Mouse (Mus musculus) effector memory CD4-positive, alpha-beta T cell, adult 7 months (primary cell): ENCODE data around the gene Dstn. TPM values are rescaled to one million over a fixed set of nuclear protein-coding genes. Genes with fewer than 3 reads are reported as not detected.

Source experiments
- polyA plus RNA-seq: library from polyadenylated mRNA; unstranded; fragments of 100-300 nt; shearing (Covaris generic); gene quantifications from one replicate; pipeline ENCODE4 v1.2.1, GENCODE M21; 2017

The Dstn gene
- 24.5 TPM for polyA plus RNA-seq

DNA sequence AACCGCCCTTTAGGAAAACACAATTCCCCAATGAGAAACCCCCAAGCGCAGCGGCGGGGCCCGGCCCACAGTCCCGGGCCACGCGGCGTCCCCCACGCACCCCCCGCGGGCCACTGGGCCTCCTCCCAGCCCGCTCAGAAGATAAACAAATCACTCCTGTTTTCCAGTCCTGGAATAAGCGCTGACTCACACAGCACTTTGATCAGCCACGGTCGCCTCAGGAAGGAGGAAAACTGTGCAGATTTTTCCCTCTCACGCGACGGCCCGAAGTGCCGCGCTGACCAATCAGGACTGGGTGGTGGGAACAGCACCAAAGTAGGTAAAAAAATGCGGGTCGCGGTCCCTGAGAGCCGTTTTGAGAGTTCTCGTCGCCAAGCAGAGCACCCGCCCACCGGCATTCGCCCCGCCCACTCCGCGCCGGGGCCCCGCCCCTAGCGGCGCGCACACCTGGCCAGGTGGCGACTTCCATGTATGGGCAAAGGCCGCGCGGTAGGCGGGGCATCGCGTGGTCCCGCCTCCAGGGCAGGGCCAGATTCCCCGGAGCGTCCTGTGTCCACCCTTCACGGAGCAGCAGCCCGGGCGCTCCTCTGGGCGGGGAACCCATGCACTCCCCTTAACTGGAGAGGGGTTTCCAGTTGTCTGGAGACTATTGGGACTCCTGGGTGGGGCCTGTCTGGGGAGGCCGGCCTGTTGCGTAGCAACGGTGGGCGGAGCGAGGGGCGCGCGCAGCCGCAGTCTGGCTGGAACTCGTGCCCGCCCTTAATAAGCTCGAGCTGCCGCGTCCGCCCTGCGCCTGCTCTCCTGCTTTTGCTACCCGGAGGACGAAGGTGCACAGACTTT is at the start of gene Dstn:
Gene Dstn (plus strand): TSS at position 561 of the 840 bp plus-strand sequence.

Other genes with a start within 250 kb of the Dstn start
- 0.23 TPM for gene Bfsp1, start 52.1 kb upstream of the Dstn start, polyA plus RNA-seq
- gene Rrbp1, start 95.9 kb downstream of the Dstn start, polyA plus RNA-seq, result 30.4 TPM
- not detected for gene Banf2, start 117.7 kb downstream of the Dstn start, polyA plus RNA-seq